Mouse (Mus musculus) limb, embryonic 12.5 days (tissue): Measurements from ENCODE around the gene Sipa1l3. TPM values are rescaled to one million over a fixed set of nuclear protein-coding genes. Genes with fewer than 3 reads are reported as not detected.

ENCODE experiments used
- ATAC-seq: fragments of 200-750 bp; cut with Nextera tagmentation; 2 replicates; pipeline ENCODE4 v1.8.0; 2017; ENCODE audit warnings: low read depth, moderate TSS enrichment; ENCODE audit not compliant: insufficient number of reproducible peaks, insufficient read depth, low FRiP score, low TSS enrichment
- H3K27ac ChIP-seq: fragments of 300-500 bp; sonication (generic); 2 replicates; pipeline ENCODE4 v1.5.1; 2016; ENCODE audit warnings: mild to moderate bottlenecking, moderate library complexity
- H3K27me3 ChIP-seq: fragments of 300-500 bp; sonication (generic); 2 replicates; pipeline ENCODE4 v1.6.1; 2016; ENCODE audit warnings: mild to moderate bottlenecking, moderate library complexity
- H3K36me3 ChIP-seq: fragments of 300-500 bp; sonication (generic); 2 replicates; pipeline ENCODE4 v1.6.1; 2016; ENCODE audit warnings: mild to moderate bottlenecking, moderate library complexity
- H3K4me1 ChIP-seq: fragments of 300-500 bp; sonication (generic); replicated peaks from 2 replicates; pipeline ENCODE4 v1.6.1; 2016
- H3K4me2 ChIP-seq: fragments of 300-500 bp; sonication (generic); 2 replicates; pipeline ENCODE4 v1.6.1; 2016; ENCODE audit warnings: mild to moderate bottlenecking, moderate library complexity
- H3K4me3 ChIP-seq: fragments of 300-500 bp; sonication (generic); replicated peaks from 2 replicates; pipeline ENCODE4 v1.5.1; 2016; ENCODE audit warnings: mild to moderate bottlenecking
- H3K9ac ChIP-seq: fragments of 300-500 bp; sonication (generic); replicated peaks from 2 replicates; pipeline ENCODE4 v1.6.1; 2016; ENCODE audit warnings: mild to moderate bottlenecking, moderate library complexity
- H3K9me3 ChIP-seq: fragments of 300-500 bp; sonication (generic); 2 replicates; pipeline ENCODE4 v1.6.1; 2016; ENCODE audit warnings: mild to moderate bottlenecking, moderate library complexity
- WGBS: fragments of 180-500 bp; shearing (Covaris S2); methylation state at CpG from one replicate; pipeline ENCODE4 v1.1.7; 2016; 5-methylcytosine and 5-hydroxymethylcytosine counted together
- polyA plus RNA-seq: library from polyadenylated mRNA; unstranded; fragments of >200 nt; fragmentation: Nextera tagmentation; extraction: Ambion mirVana; gene quantifications from 2 replicates; pipeline ENCODE4 v1.2.1, GENCODE M21; 2016

Sipa1l3 gene
- polyA plus RNA-seq, 1 experiment from 2014 or later: 14.0 TPM

DNA sequence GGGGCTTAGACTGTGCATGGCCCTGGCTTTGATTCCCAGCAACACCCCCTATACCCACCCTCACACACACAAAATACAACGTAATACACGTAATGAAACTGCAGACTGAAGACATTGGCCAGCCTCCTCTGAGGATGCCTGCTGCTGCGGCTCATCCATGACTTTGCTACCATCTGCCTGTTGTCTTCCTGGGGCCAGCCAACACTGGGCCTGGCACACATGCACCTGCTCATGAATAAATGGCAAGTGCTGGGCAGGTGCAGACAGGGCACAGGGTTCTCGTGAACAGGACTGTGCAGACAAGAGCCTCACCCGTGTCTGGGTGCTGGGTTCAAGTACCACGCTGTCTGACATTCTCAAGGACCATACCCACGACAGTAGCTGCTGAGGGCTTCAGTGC is 174.7 kb downstream of the Sipa1l3 start:
- H3K4me1 ChIP-seq: peaks cover 11% of the 10 kb centered on the region; the same call in 1 of the 2 replicates
- H3K4me3 ChIP-seq: no peak overlapping the region
- no peaks in the 10 kb centered on the region for H3K9me3 ChIP-seq
- H3K27me3 ChIP-seq: no peaks in the 10 kb centered on the region
- no peak overlapping the region for H3K4me2 ChIP-seq
- no peak overlapping the region for H3K9ac ChIP-seq
- no peak overlapping the region for H3K27ac ChIP-seq
- 92% methylated on average over 7 of the region's 7 CpGs for WGBS
- ATAC-seq: no peak
- H3K36me3 ChIP-seq: peaks cover 46% of the 10 kb centered on the region

- Histone ChIP-seq H3K36me3 (peaks cover 44% of the 10 kb centered on the region), H3K4me1 (peaks cover 11% of the 10 kb centered on the region; the same call in 1 of the 2 replicates), H3K4me2 (no peak overlapping the region), H3K9me3 (no peaks in the 10 kb centered on the region), H3K27ac (peak overlapping the region; percentile 50), H3K9ac (no peak overlapping the region), H3K27me3 (no peaks in the 10 kb centered on the region), H3K4me3 (no peak overlapping the region)
- ATAC-seq: no peak
- WGBS: 39% methylated on average over 8 of the region's 8 CpGs
Measured at GRCm38 (mm10) chr7:29342489-29343092, 175.8 kb downstream of the Sipa1l3 start.

DNA sequence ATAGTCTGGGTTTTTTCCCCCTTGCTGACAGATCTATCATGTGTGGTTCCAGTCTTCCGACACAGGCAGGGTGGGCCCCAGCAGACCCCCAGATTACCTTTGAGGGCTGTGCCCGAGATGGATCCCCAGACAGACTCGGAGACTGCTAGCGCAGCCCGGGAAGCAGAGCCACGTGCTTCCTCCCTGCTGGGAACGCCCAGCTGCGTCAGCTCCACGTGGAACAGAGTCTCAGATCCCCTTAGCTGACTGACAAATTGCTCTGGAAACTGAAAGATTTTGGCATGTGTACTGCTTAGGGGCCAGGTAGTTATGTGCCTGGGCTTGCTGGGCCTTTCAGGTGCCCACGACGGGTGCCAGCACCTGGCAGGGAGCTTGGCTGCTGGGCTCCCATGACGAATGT is 176.7 kb downstream of the Sipa1l3 start:
- Histone ChIP-seq H3K4me2 (no peak overlapping the region), H3K9me3 (no peaks in the 10 kb centered on the region), H3K9ac (no peak overlapping the region), H3K27me3 (no peaks in the 10 kb centered on the region), H3K36me3 (peaks cover 47% of the 10 kb centered on the region), H3K27ac (peak overlapping the region; percentile 50; the same call in 1 of the 2 replicates), H3K4me3 (no peak overlapping the region), H3K4me1 (peaks cover 11% of the 10 kb centered on the region; the same call in 1 of the 2 replicates)
- no peak for ATAC-seq
- WGBS: 70% methylated on average over 12 of the region's 12 CpGs

DNA sequence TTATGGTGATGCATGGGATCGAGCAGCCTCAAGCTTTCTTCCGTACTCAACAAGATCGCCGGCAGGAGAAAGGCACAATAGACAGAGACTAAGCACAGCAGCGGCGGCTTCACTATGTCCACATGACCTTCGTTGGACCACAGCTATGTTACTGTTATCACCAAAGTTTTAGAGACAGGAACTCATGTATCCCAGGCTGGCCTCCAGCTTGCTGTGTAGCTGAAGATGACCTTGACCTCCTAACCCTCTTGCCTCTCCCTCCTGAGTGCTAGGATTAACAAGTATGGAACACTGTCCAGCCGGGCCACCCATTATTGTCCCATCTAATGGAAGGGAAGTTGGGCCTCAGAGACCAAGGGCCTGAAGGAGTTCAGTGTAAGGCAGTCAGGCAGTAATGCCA is 177.6 kb downstream of the Sipa1l3 start:
- ATAC-seq: no peak
- no peaks in the 10 kb centered on the region for H3K27me3 ChIP-seq
- H3K27ac ChIP-seq: no peak overlapping the region
- WGBS: 92% methylated on average over 8 of the region's 8 CpGs
- H3K9me3 ChIP-seq: no peaks in the 10 kb centered on the region
- peaks cover 47% of the 10 kb centered on the region for H3K36me3 ChIP-seq
- H3K4me3 ChIP-seq: no peak overlapping the region
- H3K4me2 ChIP-seq: no peak overlapping the region
- peaks cover 11% of the 10 kb centered on the region; the same call in 1 of the 2 replicates for H3K4me1 ChIP-seq
- H3K9ac ChIP-seq: no peak overlapping the region

- H3K27me3 ChIP-seq: no peaks in the 10 kb centered on the region
- H3K4me3 ChIP-seq: no peak overlapping the region
- 86% methylated on average over 9 of the region's 9 CpGs for WGBS
- no peak overlapping the region for H3K27ac ChIP-seq
- H3K36me3 ChIP-seq: peaks cover 49% of the 10 kb centered on the region
- H3K9ac ChIP-seq: no peak overlapping the region
- H3K9me3 ChIP-seq: no peaks in the 10 kb centered on the region
- no peak overlapping the region for H3K4me2 ChIP-seq
- no peak for ATAC-seq
- peaks cover 11% of the 10 kb centered on the region; the same call in 1 of the 2 replicates for H3K4me1 ChIP-seq
Measured at GRCm38 (mm10) chr7:29340247-29340646, 178.2 kb downstream of the Sipa1l3 start.

DNA sequence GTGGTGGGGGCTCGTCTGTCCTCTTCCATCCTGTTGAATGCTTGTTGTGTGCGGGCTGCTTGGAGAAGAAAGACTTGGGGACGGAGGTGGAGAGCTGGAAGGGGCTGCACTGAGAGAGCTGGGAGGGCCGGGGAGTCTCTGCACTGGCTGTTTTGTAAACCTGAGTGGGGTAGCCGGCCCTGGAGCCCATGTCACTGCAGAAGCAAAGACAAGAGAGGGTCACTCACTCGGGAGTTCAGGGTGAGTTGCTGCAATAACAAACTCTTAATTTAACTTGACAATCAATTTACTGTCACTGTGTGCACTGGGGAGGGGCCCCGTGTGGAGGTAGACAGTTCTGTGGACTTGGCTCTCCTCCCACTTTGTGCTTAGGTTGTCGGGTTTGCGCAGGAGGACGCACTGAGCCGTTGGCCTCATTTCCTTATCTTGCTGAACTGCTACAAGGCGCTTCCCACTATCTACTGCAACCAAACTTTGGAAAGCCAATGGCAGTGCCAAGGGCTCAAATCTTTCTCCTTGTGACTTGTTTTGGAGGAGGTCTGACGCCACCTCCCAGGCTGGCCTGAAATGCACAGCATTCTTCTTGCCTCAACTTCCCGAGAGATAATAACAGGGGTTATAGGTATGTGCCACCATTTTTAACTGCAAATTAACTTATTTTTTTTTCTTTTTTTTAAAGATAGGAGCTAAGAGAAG is 179.3 kb downstream of the Sipa1l3 start:
- ATAC-seq: no peak
- Histone ChIP-seq H3K4me3 (no peak overlapping the region), H3K4me2 (no peak overlapping the region), H3K27ac (no peak overlapping the region), H3K27me3 (no peaks in the 10 kb centered on the region), H3K36me3 (peaks cover 47% of the 10 kb centered on the region), H3K9ac (no peak overlapping the region), H3K9me3 (no peaks in the 10 kb centered on the region), H3K4me1 (peaks cover 11% of the 10 kb centered on the region; the same call in 1 of the 2 replicates)
- WGBS: 79% methylated on average over 14 of the region's 14 CpGs

- no peak for ATAC-seq
- H3K9ac ChIP-seq: no peak overlapping the region
- no peak overlapping the region for H3K4me3 ChIP-seq
- H3K4me2 ChIP-seq: no peak overlapping the region
- WGBS: 84% methylated on average over 9 of the region's 9 CpGs
- H3K36me3 ChIP-seq: peaks cover 47% of the 10 kb centered on the region
- H3K27me3 ChIP-seq: no peaks in the 10 kb centered on the region
- H3K4me1 ChIP-seq: peaks cover 11% of the 10 kb centered on the region; the same call in 1 of the 2 replicates
- no peaks in the 10 kb centered on the region for H3K9me3 ChIP-seq
- no peak overlapping the region for H3K27ac ChIP-seq
Measured at GRCm38 (mm10) chr7:29338351-29338919, 180.0 kb downstream of the Sipa1l3 start.

- Histone ChIP-seq H3K27me3 (no peaks in the 10 kb centered on the region), H3K36me3 (peaks cover 54% of the 10 kb centered on the region), H3K4me1 (peaks cover 11% of the 10 kb centered on the region; the same call in 1 of the 2 replicates), H3K9me3 (no peaks in the 10 kb centered on the region), H3K27ac (no peak overlapping the region), H3K4me3 (no peak overlapping the region), H3K9ac (no peak overlapping the region), H3K4me2 (no peak overlapping the region)
- no peak for ATAC-seq
- WGBS: 87% methylated on average over 2 of the region's 2 CpGs
Measured at GRCm38 (mm10) chr7:29337766-29338165, 180.7 kb downstream of the Sipa1l3 start.

DNA sequence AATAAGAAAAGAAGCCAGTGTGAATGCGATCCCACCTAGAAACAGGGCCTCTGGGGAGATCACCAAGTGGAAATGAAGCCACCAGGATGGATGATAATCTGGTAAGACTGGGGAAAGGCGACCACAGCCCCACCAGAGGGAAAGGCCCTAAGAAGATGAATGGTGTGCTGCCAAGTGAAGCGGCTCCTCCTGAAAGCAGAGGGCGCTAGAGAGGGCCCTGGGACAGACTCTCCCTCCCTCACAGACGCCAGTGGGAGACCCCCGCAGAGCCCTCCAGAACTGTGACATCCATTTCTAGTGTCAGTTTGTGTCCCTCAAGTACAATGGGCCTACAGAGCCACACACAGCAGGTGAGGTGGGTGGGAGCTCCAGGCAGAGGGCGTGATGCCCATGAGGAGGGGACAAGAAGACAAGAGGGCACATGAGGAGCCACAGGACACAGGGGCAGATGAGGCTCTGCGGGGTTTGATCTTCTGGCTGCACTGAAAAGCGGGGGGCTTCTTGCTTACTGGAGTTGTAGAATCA is 181.6 kb downstream of the Sipa1l3 start:
- no peak for ATAC-seq
- Histone ChIP-seq H3K4me2 (no peak overlapping the region), H3K27me3 (no peaks in the 10 kb centered on the region), H3K27ac (no peak overlapping the region), H3K4me1 (0 out of 2 replicates have a peak, but pooled peaks cover 3% of the 10 kb centered on the region), H3K9me3 (no peaks in the 10 kb centered on the region), H3K9ac (no peak overlapping the region), H3K36me3 (peaks cover 62% of the 10 kb centered on the region), H3K4me3 (no peak overlapping the region)
- WGBS: 80% methylated on average over 9 of the region's 9 CpGs

GRCm38 (mm10) chr7:29335841-29336671 is 182.4 kb downstream of the Sipa1l3 start:
- no peak for ATAC-seq
- Histone ChIP-seq H3K36me3 (peaks cover 62% of the 10 kb centered on the region), H3K9ac (no peak overlapping the region), H3K27ac (no peak overlapping the region), H3K4me3 (no peak overlapping the region), H3K9me3 (no peaks in the 10 kb centered on the region), H3K4me1 (no peaks in the 10 kb centered on the region), H3K4me2 (no peak overlapping the region), H3K27me3 (no peaks in the 10 kb centered on the region)
- 80% methylated on average over 6 of the region's 6 CpGs for WGBS

GRCm38 (mm10) chr7:29335276-29335675 is 183.2 kb downstream of the Sipa1l3 start:
- no peaks in the 10 kb centered on the region for H3K4me1 ChIP-seq
- H3K36me3 ChIP-seq: peaks cover 65% of the 10 kb centered on the region
- H3K27me3 ChIP-seq: no peaks in the 10 kb centered on the region
- no peak for ATAC-seq
- no peak overlapping the region for H3K4me3 ChIP-seq
- no peaks in the 10 kb centered on the region for H3K9me3 ChIP-seq
- no peak overlapping the region for H3K9ac ChIP-seq
- no peak overlapping the region for H3K27ac ChIP-seq
- H3K4me2 ChIP-seq: no peak overlapping the region
